Mouse (Mus musculus): ENCODE measurements around the gene Ppp1r10. TPM values are rescaled to one million over a fixed set of nuclear protein-coding genes. Genes with fewer than 3 reads are reported as not detected.

Gene Ppp1r10
- total RNA-seq (2021): 10 to 100 TPM; 43.3 to 45.1 TPM

- DNase-seq: peak; percentile 98 to 99
- intact Hi-C loops (cut with DNase I): loop anchor here (2.0 kb wide), 1 partner anchor 80 kb away; no protein-coding TSS in a partner anchor
Observed at GRCm38 (mm10) chr17:35916297-35917142, at the start of gene Ppp1r10, which contains the start of gene Mrps18b. TSS of gene Ppp1r10 (plus strand) at chr17:35916434. TSS of gene Mrps18b (minus strand) at chr17:35916389.

DNA sequence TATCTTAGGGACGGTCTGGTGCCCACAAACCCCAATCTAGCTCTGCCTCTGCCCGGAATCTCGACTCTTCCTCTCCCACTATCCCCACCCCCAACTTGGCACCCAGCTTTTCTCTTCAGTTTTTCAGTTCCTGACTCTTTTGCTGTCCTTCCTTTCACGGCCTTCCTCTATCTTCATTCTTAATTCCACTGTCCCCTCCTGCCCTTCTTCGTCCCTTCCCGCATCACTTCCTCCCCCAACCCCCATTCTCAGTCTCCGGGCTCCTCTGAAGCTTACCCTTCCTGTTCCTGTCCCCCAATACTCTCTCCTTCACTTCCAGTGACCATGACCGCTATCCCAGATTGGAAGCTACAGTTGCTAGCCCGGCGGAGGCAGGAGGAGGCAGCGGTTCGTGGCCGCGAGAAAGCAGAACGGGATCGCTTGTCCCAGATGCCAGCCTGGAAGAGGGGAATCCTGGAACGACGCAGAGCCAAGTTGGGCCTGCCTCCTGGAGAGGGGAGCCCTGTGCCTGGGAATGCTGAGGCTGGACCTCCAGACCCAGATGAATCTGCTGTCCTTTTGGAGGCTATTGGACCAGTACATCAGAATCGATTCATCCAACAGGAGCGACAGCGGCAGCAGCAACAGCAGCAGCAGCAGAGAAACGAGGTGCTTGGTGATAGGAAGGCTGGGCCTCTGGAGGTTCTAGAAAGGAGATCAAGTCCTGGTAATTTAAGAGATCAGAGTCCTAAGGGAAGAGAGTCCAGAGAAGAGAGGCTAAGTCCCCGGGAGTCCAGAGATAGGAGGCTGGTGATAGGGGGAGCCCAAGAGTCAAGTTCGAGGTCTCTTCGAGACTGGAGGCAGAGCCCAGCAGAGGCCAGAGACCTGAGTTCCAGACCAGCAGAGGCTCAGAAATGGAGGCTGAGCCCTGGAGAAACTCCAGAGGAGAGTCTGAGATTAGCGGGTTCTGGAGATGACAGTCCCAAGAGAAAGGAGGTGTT, 49.0 kb upstream of the Ppp1r10 start:
- intact Hi-C loops (cut with DNase I): no loop called here
- DNase-seq: peak; percentile 62 to 63

DNA sequence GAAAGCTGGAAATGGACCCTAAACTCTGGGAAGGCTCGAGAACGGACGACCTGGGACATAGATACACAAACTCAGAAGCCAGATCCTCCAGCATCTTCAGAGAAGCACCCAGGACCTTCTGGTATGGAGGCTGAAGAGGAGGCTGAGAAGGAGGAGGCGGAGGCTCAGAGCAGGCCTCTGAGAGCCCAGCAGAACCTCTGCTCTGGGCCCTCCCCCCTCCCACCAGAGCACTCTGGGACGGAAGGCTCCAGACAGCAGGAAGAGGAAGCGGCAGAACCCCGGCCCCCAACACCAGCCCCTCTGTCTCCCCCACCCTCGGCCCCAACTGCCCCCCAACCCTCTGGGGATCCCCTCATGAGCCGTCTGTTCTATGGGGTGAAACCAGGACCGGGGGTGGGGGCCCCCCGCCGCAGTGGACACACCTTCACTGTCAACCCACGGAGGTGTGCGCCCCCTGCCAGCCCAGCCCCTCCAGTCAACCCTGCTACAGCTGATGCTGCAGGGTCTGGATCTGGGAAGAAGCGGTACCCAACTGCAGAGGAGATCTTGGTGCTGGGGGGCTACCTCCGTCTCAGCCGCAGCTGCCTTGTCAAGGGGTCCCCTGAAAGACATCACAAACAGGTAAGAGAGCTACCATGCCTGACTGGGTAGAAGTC, 47.9 kb upstream of the Ppp1r10 start:
- peak; percentile 41 to 43 for DNase-seq
- intact Hi-C loops (cut with DNase I): no loop called here

DNA sequence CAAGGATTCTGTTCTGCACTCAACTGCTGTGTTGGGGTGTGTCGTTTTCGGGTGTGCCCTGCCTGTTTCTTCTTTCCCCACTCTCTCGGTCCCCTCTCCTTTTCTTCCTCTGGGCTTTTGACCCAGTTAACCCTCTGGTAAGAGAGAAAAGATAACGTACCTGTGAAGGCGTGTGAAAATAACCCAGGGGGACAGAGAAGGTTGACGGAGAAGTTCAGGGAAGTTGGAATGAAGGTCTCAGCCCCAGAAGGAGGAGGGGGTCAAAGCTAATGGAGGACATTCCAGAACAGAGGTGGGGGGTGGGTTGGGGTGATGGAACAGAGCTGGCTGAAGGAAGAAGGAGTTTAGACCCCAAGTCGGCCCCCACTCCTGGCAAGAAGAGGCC, 47.3 kb upstream of the Ppp1r10 start:
- intact Hi-C loops (cut with DNase I): no loop called here
- DNase-seq: peak in 1 of 2 experiments; percentile 27

DNA sequence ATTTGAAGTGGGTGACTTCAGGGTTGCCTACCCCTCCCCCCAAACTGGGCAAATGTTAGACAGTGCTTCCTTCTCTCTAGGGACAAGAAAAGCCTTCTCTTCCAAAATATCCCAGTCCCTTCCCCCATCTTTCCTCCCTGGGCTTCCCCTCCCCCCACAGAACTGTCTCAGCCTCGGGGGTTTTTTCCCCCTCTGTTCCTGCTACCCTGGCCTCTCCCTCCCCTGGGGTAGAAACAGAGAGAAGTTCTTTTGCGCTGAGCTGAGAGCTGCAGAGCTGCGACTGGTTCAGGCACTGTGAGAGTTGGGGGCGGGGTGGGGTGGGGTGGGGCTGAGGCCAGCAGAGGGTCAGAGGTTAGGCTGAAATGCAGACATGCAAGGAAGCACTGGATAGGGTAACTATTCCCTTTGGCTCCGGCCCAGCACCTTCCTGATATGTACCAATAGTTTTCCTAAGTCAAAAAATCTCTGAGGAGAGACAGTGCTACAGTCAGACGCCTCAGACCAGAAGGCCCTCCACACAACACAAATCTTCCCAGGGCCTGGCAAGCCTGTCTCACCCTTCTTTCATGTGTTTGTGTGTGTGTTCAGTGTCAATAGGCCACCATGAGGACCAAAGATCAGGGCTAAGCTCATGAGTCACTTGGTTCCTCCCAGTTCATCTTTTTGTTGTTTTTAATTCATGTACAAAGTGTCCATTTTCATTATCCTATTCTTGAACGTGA, 46.7 kb upstream of the Ppp1r10 start:
- intact Hi-C loops (cut with DNase I): no loop called here
- peak; percentile 53 to 57 for DNase-seq

GRCm38 (mm10) chr17:35870151-35870883, 45.9 kb upstream of the Ppp1r10 start:
- intact Hi-C loops (cut with DNase I): no loop called here
- DNase-seq: peak; percentile 77 to 81

GRCm38 (mm10) chr17:35870884-35871696, 45.1 kb upstream of the Ppp1r10 start:
- DNase-seq: peak in 1 of 2 experiments; percentile 62
- intact Hi-C loops (cut with DNase I): no loop called here

GRCm38 (mm10) chr17:35873774-35874519, 42.3 kb upstream of the Ppp1r10 start:
- peak; percentile 92 to 96 for DNase-seq
- intact Hi-C loops (cut with DNase I): loop anchor here (1.0 to 2.0 kb wide), 2 partner anchors 38 to 135 kb away; no protein-coding TSS in a partner anchor

GRCm38 (mm10) chr17:35874721-35875120, 41.5 kb upstream of the Ppp1r10 start:
- intact Hi-C loops (cut with DNase I): loop anchor here (2.0 kb wide), 1 partner anchor 136 kb away; no protein-coding TSS in a partner anchor
- no peak for DNase-seq

GRCm38 (mm10) chr17:35879245-35880057, 36.8 kb upstream of the Ppp1r10 start, which contains the start of gene Dhx16:
TSS of gene Dhx16 (plus strand) at chr17:35879819.
- intact Hi-C loops (cut with DNase I): loop anchor here (2.0 kb wide), 1 partner anchor 17 kb away; the partner anchor contains the start of gene 2310061I04Rik
- peak; percentile 95 to 98 for DNase-seq

- DNase-seq: no peak
- intact Hi-C loops (cut with DNase I): no loop called here
Observed at GRCm38 (mm10) chr17:35882924-35883323, 33.3 kb upstream of the Ppp1r10 start.

DNA sequence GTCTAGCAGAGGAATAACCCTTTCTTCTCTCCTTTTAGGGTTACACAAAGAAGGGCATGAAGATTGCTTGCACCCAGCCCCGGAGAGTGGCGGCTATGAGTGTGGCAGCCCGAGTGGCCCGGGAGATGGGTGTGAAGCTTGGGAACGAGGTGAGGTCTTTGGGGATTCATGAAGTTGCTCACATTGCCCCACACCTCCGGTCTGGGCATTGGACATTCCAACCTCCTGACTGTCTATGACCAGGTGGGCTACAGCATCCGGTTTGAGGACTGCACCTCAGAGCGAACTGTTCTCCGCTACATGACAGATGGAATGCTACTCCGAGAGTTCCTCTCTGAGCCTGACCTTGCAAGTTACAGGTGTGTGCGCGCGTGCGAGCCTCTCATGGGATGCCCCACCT, 32.5 kb upstream of the Ppp1r10 start:
- intact Hi-C loops (cut with DNase I): no loop called here
- DNase-seq: no peak

DNA sequence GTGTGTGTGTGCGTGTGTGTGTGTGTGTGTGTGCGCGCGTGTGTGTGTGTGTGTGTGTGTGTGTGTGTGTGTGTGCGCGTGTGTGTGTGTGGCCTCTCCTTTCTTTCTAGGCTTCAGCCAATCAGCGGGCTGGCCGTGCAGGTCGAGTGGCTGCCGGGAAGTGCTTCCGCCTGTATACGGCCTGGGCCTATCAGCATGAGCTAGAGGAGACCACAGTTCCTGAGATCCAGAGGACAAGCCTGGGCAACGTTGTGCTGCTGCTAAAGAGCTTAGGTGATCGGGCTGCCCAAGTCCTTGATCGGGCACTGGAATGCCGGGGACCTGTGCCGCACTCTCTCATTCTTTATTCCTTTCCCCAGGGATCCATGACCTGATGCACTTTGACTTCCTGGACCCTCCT, 28.5 kb upstream of the Ppp1r10 start:
- DNase-seq: no peak
- intact Hi-C loops (cut with DNase I): no loop called here

GRCm38 (mm10) chr17:35896781-35897643, 19.2 kb upstream of the Ppp1r10 start, which contains the start of gene 2310061I04Rik:
TSS of gene 2310061I04Rik (minus strand) at chr17:35897431.
- intact Hi-C loops (cut with DNase I): loop anchor here (2.0 kb wide), 1 partner anchor 16 kb away; no protein-coding TSS in a partner anchor

More at GRCm38 (mm10) chr17:35896781-35897643, 19.2 kb upstream of the Ppp1r10 start, which contains the start of gene 2310061I04Rik:
- DNase-seq: peak; percentile 94
